Mouse (Mus musculus) right cerebral cortex, adult 18-20 months (tissue): ENCODE data around the gene Sh2d5.
A peak's percentile ranks its signal among the peaks of the same experiment; 100 is the strongest.

ENCODE experiments used
- DNase-seq: peaks from one replicate; pipeline ENCODE4 v3.0.0; 2022; ENCODE audit warnings: mixed read lengths

Sh2d5 gene

DNA sequence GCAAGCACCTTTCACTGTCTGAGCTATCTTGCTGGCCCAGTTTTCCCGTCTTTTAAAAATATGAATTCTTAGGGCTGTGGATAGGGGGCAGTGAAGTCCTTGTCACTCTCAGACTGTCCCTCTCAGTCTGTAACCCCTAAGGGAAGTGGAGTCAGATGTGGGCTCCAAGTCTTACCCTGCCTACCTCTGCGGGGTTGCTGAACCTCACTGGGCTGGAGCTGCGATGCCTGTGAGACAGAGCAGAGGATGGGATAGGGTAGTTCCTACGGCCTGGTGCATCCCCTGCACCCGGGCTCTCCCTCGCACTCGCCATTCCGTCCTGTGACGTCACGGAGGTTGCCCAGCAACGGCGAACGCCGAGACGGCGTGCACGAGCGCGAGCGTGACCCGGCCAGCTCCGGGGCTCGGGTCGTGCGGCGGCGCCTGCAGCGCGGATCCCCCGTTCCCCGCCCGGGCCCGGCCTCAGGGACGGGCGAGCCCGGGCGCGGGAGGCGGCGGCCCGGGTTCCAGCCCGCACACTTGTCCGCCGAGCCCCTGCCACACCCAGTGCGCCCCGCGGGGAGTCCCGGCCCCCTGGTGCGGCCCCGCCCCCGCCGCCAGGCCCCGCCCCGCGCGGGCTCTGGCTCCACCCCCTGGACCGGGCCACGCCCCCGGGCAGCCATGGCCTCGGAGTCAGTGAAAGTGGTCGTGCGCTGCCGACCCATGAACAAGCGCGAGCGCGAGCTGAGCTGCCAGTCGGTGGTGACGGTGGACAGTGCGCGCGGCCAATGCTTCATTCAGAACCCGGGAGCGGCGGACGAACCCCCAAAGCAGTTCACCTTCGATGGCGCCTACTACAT, 11.9 kb downstream of the Sh2d5 start:
- peak; percentile 91 for DNase-seq

DNA sequence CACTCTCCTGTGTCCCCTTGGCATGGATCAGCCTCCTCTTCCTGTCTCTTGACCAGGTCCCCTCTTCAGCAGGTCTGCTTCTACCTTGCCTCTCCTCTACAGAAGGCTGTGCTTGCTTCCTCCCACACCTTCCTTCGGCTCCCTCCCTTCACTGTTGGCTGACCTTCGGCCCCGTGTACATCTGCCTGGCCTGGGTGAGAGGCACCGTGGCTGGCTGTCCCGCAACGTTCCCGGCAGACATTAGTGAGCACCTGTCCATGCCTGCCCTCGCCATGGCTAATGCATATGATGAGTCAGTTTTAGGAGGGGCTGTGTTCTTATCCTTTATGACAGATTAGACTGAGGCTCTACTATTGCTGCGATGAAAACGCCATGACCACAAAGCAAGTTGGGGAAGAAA, 17.7 kb downstream of the Sh2d5 start:
- DNase-seq: no peak

DNA sequence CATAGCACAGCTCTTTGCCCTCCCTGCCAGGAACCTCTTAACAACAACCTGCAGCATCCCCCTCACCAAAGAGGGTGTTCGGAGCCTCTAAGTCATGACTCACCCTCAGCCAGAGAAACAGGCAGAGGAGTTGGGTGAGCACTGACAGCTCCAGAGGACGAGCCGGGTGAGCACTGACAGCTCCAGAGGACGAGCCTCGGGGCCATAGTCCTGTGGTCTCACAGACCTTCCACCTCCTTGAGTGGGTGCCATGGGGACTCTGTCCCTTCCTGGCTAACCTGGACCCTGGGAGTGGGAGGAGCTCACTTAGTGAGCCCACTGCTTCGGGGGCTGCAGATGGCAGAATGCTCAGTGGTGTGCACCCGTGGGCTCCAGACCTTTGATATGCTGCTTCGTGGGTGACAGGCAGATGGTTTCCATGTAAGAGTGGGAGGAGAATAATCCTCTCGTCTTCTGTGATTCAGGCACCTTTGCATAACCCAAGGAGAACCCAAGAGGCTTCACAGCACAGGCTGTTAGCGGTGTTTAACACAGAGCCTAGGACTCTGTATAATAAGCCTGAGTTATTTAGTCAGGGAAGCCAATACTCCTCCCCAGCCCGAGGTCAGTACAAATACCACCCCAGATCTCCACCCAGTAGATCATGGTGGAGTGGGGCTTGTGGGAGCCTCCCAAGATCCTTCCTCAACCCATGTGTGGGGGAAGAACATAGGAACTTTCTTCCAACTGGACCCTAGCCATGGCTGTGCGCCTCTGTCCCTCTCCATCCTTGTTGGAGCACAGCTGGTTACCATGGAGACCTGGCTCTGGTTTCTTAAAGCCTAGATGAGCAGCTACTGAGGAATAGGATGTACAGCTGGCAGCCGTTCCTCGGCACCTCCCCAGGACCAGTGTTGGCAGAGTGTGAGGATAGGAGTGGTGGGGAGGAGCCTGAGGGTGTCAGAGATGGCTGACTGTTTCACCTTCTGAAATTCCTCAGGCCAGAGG, 22.1 kb downstream of the Sh2d5 start:
- DNase-seq: peak; percentile 86

DNA sequence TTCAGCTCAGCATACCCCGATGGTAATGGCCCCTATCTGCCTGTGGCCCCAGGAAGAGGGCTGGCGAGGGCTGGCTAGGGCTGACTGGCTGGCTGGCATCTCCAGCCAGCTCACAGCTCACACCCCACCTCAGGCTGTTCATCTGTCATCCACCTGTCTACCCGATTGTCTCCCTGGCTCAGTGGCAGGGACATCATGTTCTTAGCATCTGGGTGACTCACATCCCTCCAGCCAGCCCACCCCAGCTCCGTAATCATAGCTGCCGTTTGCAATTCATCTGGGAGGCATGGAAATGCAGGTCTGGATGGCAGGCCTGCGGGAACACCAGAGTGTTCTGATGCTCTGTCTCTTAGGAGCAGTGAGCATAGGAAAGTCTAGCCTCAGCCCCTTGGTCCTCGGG, 28.1 kb downstream of the Sh2d5 start:
- DNase-seq: peak; percentile 79

DNA sequence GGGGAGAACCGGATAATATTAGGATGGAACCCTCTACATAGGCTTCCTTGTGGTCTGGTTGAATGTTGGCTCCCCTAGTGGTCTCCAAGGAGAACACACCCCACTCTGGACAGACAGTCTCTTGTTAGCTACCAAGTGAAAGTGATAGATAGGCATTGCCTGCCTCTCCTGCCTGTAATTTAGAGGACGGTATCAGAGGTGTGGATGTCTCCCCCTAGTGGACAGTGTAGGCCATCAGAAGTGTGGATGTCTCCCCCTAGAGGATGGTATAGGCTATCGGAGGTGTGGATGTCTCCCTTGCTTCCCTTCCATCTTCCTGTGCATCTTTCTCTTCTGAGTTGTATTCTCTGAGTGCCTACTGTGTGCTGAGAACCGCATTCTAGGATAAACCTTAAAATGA, 32.6 kb downstream of the Sh2d5 start:
- DNase-seq: peak; percentile 71

DNA sequence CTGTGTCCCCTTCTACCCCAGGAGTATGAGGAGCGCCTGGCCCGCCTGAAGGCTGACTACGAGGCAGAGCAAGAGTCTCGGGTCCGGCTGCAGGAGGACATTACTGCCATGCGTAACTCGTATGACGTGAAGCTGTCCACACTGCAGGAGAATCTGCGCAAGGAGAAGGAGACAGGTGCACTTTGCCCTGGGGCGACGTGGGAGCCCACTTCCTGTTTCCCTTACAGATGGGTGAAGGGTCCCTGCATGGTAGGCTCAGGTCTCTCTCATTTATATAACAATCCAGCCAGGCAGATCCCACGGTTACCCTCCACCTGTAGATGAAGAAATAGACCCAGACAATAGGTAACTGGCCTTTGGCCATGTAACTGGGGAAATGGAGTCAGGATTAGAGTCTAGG, 36.2 kb downstream of the Sh2d5 start:
- DNase-seq: no peak

DNA sequence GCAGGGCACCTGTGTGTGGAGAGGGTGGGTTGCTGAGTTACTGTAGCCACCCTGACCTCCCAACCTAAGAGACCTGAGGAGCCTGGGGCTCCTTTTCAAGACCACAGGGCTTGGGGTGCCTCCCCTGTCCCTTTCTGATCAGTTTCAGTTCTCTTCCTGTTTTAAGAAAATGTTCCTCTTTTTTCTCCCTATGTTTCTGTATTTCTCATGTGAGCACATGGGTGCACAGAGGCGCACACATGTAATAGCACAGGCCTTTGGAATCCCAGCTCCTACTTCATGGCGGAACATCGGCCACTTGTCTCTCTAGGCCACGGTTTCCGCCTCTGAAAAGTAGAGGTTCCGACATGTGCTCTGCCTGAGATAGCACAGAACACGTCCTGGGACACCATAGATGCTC, 38.5 kb downstream of the Sh2d5 start:
- no peak for DNase-seq

DNA sequence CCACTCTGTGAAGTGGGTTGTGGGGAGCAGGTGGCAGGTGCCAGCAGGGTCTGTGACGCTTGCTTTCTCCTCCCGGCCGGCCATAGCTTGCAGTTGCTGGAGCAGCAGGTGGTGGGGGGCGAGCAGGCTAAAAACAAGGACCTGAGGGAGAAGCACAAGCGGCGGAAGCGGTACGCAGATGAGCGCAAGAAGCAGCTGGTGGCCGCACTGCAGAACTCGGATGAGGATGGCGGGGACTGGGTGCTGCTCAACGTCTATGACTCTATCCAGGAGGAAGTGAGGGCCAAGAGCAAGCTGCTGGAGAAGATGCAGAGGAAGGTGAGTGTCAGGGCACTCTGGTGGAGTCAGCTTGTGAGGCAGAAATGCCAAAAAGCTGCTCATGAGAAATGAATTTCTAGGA, 41.8 kb downstream of the Sh2d5 start:
- no peak for DNase-seq

DNA sequence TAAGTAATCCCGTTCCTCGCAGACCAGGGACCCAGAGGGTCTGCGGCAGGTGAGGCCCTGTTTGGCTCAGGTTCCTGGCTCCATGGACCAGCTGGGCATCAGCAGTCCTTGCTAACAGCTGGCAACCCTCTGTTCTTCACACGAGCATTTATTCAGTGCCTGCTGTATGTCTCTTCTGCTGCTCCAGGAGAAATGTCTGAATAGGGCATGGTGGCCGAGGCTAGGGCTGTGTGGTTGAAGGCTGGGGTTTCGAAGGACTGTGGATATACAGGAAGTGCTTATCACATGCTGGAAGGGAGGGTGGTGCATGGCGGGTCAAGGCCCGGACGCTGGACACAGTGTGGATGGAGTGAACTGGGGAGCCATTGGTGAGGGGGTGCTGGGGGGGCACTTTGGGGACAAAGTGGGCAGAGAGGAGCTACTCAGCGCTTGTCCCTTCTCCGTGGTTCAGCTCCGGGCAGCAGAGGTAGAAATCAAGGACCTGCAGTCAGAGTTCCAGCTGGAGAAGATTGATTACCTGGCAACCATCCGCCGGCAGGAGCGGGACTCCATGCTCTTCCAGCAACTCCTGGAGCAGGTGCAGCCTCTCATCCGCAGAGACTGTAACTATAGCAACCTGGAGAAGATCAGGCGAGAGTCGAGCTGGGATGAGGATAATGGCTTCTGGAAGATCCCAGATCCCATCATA, 43.2 kb downstream of the Sh2d5 start:
- no peak for DNase-seq

DNA sequence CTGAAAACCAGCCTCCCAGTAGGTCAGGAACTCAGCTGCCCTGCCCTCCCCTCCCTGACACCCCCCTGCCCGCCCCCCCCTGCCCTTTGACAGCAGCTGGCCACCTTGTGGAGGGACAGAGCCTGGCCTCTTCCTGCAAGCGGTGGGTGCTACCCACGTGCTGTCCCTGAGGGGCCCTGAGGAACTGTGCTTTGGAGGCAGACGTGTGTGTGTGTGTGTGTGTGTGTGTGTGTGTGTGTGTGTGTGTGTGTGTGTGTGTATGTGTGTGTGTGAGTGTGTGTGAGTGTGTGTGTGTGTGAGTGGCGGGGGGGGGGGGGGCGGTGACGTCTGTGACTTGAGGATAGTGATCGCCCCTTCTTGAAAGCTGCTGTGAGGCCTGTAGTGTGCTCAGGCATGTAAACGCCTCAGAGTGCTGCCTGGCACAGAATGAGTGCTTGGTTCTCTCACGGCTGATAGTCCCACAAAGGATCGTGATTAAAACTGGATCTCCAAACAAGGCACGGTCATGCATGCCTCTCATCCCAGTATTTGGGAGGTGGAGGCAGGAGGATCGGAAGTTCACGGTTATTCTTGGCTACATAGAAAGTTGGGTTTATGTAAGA, 43.8 kb downstream of the Sh2d5 start:
- DNase-seq: no peak

DNA sequence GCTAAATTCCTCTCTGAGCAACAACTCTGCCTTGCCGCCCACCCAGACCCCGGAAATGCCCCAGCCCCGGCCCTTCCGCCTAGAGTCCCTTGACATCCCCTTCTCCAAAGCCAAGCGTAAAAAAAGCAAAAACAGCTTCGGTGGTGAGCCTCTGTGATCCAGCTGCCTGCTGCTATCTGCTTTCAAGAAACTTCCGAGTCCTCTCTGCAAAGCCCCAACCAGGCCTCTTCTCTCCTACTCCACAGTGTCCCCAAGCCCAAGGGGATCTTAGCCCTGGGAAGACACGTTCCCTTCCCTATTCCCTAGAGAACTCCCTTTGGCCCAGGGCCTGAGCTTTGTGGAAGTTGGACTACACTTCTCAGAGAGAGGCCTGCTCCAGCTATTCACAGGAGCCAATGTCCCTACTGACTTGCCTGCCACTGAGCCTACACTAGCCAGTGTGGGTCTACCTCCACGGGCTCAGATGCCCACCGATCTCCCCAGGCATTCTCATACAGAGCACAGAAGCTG, 51.1 kb downstream of the Sh2d5 start:
- DNase-seq: no peak

DNA sequence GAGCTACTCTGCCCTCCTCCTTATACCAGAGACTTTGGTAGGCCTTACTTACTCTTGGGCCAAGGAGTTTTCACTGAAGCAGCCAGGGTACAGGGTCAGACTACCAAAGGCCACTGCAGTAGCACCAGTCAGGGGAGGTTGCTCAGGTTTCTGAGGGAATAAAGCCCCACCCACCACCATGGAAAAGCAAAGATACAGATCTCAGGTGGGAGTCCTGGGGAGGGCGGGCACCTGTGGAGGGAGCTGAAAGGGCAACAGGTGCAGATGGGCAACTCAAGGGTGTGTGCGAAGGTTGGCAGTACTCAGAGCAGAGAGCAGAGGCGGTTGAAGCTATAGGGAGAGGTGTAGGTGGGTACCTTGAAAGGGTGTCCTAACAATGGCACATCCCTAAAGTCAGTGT, 52.8 kb downstream of the Sh2d5 start:
- DNase-seq: no peak

DNA sequence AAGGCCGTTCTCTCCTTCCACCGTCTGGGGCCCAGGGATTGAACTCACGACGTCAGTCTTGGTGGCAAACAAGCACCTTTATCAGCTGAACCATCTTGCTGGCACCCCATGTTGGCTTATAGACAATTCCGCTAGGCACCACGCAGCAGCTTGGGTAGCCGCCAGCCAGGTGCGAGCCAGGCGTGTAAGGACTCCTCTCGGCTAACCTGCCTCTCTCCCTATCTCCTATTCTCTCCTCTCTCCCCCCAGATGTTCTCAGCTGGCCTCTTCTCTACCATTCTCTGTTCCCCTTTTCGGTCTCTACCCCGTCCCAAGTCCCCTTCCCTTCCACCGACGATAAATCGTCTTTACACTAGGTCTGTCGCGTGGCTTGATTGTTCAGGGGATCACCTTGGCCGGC, 53.5 kb downstream of the Sh2d5 start:
- no peak for DNase-seq

DNA sequence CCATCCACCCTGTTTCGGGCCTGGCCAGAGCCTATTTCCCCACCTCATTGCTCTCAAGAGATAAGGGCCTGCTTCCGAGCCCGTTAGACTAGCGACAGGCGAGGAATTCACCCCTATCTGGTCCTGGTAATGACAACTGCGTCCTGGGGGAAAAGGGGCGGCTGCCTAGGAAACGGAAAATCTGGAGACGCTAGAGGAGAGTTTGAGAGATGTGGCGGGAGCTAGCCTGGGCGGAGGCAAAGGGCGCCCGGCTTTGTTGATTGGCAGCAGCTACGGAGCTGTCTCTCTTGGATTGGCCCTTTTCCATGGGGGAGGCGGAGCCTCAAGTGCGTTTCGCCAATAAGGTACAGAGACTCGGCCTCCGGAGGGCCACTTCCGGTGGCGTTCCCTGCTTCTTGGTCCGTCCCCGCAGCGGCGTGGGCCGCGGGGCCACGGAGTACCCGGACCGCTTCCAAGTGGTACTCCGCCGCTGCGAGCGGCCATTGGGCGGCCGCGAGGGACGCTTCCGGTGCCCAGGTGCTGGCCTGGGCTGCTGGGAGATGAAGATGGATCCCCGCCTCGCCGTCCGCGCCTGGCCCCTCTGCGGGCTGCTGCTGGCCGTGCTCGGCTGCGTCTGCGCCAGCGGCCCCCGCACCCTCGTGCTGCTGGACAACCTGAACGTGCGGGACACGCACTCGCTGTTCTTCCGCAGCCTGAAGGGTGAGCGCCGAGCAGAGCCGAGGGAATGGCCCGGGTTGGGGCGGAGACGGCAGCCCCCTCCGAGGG, 54.3 kb downstream of the Sh2d5 start, which contains the start of gene Ddost:
Gene Ddost, plus strand, starts transcription at position 391 of the 765 bp plus-strand sequence.
- peak; percentile 99 for DNase-seq

DNA sequence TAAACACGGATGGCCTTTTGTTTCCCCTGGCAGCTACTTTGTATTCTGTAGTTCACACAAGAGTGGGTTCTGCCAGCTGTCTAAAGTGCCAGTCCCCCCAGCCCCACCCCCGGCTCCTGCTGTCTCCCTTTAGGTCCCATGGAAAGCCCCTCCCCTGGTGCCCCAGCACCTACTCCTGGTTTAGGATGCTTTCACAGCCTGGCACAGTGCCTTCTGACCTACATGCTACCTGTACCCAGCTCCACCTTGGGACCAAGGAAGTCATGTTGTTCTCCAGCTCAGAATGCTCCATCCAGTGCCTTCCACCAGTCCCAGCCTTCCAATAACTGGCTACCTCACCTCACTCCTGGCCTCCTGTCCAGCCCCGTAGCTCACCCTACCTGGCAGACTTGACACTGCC, 56.8 kb downstream of the Sh2d5 start:
- DNase-seq: no peak

DNA sequence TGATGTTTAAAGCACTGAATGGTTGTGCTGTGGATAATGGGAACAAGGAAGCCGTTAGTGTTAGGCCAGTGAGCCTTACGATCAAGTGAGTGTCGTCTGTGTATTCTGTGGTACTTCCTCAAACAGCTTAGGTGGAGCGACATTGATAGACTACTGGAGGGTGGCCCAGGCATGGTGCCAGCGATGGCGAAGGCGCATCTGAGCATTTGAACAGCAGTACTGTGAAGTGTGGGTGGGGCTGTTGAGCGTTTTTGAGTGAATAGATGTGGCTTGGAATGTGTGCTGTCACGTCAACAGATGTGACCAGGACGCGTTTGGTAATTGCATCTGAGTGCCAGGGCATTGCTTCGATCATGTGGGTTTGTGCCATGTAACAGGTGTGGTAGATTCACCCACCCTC, 57.5 kb downstream of the Sh2d5 start:
- no peak for DNase-seq

DNA sequence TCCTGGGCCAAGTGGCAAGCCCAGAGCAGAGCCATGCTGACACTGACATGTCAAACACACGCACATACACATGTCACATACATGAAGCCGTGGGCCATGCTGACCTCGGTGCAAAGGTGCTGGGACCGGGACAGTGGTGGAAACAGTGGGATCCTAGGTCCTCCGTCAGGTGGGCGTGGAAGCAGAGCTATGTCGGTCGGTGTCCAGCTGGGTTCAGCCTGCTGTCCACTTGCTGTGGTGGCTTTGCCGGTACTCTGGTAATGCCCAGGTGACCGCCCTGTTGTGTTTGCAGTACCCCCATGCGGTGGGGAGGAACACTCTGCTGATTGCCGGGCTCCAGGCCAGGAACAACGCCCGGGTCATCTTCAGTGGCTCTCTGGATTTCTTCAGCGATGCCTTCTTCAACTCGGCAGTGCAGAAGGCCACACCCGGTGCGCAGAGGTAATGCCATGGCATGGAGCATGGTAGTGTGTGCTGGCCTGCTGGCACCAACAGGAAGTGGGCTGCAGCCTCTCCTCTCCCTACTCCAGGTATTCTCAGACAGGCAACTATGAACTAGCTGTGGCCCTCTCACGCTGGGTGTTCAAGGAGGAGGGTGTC, 60.2 kb downstream of the Sh2d5 start:
- no peak for DNase-seq
